Mouse (Mus musculus) urinary bladder, adult 2 months (tissue): ENCODE measurements around the gene Tle1. TPM values are rescaled to one million over a fixed set of nuclear protein-coding genes. Genes with fewer than 3 reads are reported as not detected.
A peak's percentile ranks its signal among the peaks of the same experiment; 100 is the strongest.

Experiments
- DNase-seq: peaks from one replicate; pipeline ENCODE4 v3.0.0; 2022; ENCODE audit warnings: low spot score
- polyA plus RNA-seq: library from polyadenylated mRNA; depleted of rRNA; stranded (reverse); fragments of >200 nt; gene quantifications from 2 replicates; pipeline ENCODE4 v1.2.3, GENCODE M21; 2012; rRNA removed

Tle1 gene
- 32.0 and 32.4 TPM in 2 replicates for polyA plus RNA-seq

GRCm38 (mm10) chr4:72200559-72201409 lies at the start of gene Tle1:
Gene Tle1 (minus strand): TSS chr4:72200919.
- peak; percentile 99 for DNase-seq

GRCm38 (mm10) chr4:72233584-72234219 lies 33.0 kb upstream of the Tle1 start:
- DNase-seq = no peak

- no peak for DNase-seq
Observed at GRCm38 (mm10) chr4:72232206-72232605, 31.5 kb upstream of the Tle1 start.

GRCm38 (mm10) chr4:72230832-72231231 lies 30.1 kb upstream of the Tle1 start:
- no peak for DNase-seq

- DNase-seq = no peak
Observed at GRCm38 (mm10) chr4:72221629-72222028, 20.9 kb upstream of the Tle1 start.

- DNase-seq = no peak
Observed at GRCm38 (mm10) chr4:72204420-72205045, 3.8 kb upstream of the Tle1 start.

GRCm38 (mm10) chr4:72201521-72201991 lies 837 bp upstream of the Tle1 start:
- peak; percentile 27 for DNase-seq

- DNase-seq = peak; percentile 60
Observed at GRCm38 (mm10) chr4:72199571-72200558, 854 bp downstream of the Tle1 start.

- DNase-seq = peak; percentile 66
Observed at GRCm38 (mm10) chr4:72198877-72199411, 1.8 kb downstream of the Tle1 start.

- no peak for DNase-seq
Observed at GRCm38 (mm10) chr4:72197888-72198605, 2.7 kb downstream of the Tle1 start.

- DNase-seq = no peak
Observed at GRCm38 (mm10) chr4:72195116-72195835, 5.4 kb downstream of the Tle1 start.

GRCm38 (mm10) chr4:72193276-72193675 lies 7.4 kb downstream of the Tle1 start:
- no peak for DNase-seq

- DNase-seq = no peak
Observed at GRCm38 (mm10) chr4:72184476-72184875, 16.2 kb downstream of the Tle1 start.

GRCm38 (mm10) chr4:72182343-72182988 lies 18.3 kb downstream of the Tle1 start:
- no peak for DNase-seq

GRCm38 (mm10) chr4:72175943-72176342 lies 24.8 kb downstream of the Tle1 start:
- DNase-seq = no peak

- no peak for DNase-seq
Observed at GRCm38 (mm10) chr4:72168267-72168666, 32.5 kb downstream of the Tle1 start.

- no peak for DNase-seq
Observed at GRCm38 (mm10) chr4:72167761-72168229, 32.9 kb downstream of the Tle1 start.

- no peak for DNase-seq
Observed at GRCm38 (mm10) chr4:72167171-72167570, 33.5 kb downstream of the Tle1 start.

GRCm38 (mm10) chr4:72166561-72166960 lies 34.2 kb downstream of the Tle1 start:
- no peak for DNase-seq
